Mouse (Mus musculus): Measurements from ENCODE around the gene Tbc1d24. TPM values are rescaled to one million over a fixed set of nuclear protein-coding genes. Genes with fewer than 3 reads are reported as not detected.
A peak's percentile ranks its signal among the peaks of the same experiment; 100 is the strongest.

The Tbc1d24 gene
- polyA plus RNA-seq, 2 experiments from 2014 or later = 0.47 to 0.62 TPM

DNA sequence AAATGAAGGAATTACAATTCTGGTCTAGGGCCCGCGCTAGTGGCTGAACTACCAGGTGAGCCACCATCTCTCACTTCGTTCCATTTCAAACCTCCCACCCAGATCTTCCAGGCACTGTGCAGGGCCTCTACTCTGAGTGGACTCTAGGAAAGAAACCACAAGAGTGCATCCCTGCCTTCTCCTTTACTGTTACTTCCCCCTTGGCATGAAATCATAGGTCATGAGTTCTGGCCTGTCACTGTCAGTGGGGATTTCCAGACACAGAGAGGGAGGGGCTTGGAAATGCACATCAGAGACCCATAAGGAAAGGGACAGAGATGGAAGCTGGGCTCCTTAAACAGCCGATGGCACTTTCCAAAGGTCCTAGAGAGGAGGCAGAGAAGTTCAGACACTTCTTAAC, 33.6 kb downstream of the Tbc1d24 start:
- no peak for ATAC-seq

DNA sequence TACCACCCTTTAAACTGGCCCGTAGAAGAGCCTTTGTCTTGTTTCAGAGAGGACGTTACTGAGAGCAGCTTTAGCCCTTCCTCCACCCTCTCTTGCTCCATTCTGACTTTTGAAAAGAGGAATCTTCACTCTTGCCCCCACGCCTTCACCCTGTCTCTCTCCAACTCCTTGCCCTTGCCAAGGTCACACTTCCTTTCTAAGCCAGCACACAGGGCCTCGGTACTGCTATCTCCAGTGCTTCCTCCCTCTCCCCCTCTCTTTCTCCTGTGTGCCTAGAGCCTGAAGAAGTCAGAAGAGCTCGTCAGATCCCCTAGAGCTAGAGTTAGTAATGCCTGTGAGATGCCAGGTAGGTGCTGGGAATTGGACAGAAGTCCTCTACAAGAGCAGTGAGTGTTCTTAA, 34.6 kb downstream of the Tbc1d24 start:
- no peak for ATAC-seq

DNA sequence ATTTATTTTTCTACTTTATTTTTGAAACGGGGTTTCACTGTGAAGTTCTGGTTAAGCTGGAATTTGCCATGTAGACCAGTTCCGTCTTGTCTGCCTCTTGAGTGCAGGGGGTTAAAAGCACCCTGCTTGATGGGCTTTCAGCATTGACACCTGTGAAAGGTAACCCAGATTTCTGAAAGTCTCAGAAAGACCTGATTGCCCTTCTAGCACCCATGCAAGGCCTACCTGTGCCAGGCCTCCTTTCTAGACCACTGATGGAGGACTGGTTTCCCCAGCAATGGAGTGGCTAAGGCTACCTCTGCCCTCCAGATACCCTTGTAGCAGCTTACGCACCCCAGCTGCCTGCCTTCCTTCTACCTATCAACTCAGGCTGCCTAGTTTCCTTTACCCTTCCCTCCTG, 35.2 kb downstream of the Tbc1d24 start:
- ATAC-seq = no peak

DNA sequence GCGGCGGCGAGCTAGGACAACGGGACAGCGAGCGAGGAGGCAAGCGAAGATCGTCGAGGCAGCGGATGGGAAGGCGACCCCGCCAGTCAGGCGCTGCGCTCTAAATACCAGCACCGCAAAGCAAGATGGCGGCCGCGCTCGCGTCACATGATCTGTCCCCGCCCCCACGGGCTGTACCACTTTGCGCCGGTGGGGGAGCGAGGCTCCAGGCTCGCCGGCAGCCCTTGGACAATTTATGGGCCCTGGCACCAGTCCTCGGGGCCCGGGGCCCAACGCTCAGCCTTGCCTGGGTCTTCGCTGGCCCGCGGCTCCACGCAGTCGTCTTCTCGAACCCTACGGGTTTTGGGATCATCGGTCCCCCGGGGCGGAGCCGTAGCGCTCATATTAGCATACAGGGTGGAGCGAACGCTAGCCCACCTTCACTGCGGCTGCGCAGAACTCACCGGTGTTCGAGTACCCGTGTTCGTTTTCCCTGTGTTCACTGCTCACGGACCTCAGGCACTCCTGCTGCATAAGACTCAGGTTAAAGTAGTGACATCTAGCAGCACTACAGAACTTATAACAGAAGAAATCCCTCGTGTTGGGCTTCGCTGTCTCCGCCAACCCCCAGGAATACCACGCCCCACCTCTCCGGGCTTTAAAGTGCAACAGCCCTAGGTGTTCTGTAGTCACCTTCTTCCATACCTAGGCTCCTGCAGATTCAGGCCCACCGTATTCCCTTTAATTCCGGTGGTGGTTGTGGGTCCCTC, 35.9 kb downstream of the Tbc1d24 start, which contains the start of gene Atp6v0c:
Gene Atp6v0c, minus strand, starts transcription at position 386 of the 749 bp plus-strand sequence.
- ATAC-seq = peak; percentile 88

- peak; percentile 49 for ATAC-seq
These were observed 36.6 kb downstream of the Tbc1d24 start for GRCm38 (mm10) chr17:24168590-24169277.

DNA sequence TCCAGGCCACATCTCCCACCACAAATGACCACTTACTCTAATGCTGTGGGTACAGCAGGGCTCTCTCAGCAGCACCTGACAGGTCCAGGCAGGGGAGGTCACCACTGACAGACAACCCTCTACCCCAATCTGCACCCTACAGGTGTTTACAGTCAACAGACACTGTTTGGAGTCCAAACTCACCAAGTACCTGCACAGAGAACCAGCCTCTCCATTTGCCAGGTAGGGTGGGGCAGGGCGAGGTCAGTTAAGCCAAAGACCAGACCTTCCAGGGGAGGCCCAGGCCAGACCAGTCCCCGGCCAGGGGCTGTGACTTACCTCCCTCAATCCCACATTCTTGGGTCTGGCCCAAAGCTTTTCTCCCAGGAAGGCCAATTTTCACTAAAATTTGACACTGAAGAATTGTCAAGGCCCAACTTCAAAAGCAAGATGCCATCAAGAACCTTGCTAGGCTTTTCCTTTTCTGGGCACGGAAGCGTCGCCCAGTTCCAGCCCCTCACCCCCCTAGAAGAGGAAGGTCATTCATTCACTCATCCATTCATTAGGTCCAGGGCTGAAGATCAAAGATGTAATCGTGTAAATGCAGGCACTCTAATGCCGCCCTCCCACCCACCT, 37.4 kb downstream of the Tbc1d24 start:
- no peak for ATAC-seq

GRCm38 (mm10) chr17:24167120-24167519, 38.2 kb downstream of the Tbc1d24 start:
- ATAC-seq = no peak

- ATAC-seq = no peak
These were observed 40.6 kb downstream of the Tbc1d24 start for GRCm38 (mm10) chr17:24164566-24165259.

- ATAC-seq = peak; percentile 83
These were observed 42.0 kb downstream of the Tbc1d24 start, which contains the start of gene Amdhd2 for GRCm38 (mm10) chr17:24163176-24163962. Amdhd2 (minus strand) TSS chr17:24163766.

GRCm38 (mm10) chr17:24162584-24163175, 42.7 kb downstream of the Tbc1d24 start:
- ATAC-seq = peak; percentile 32

GRCm38 (mm10) chr17:24161466-24161865, 43.9 kb downstream of the Tbc1d24 start:
- no peak for ATAC-seq

DNA sequence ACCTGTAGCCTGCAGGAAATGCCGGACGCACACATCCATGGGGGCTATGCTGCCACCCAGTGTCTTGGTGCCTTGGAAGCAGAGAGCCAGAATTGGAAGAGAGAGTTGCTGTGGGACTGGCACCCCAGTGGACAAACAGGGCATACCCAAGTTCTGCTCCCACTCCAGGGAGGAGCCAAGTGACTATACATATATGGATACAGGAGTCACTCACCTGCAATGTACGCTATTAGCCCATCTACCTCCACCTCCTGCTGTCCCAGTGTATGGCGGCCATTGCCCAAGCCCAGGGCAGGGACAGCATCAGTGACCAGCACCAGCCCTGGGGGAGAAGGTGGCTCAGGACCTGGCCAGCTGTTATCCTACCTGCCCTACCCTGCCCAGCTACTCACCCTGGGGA, 47.8 kb downstream of the Tbc1d24 start:
- no peak for ATAC-seq

DNA sequence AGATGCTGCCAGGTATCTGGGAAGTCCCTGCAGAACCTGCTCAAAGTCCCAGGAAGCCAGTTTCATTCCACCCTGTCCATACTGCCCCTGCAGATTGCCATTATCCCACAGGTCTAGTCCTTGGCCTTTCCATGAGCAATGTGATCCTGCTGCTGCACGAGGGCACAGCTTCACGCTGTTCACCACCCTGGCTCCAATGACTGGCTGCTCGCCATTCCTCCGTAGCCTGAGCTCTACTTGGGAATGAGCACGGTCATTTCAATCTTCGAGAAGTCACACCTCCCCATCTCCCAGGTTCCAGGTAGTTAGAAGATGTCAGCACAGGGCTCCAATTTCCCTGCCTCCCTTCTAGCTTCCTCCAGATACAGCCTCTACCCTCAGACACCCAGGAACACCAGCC, 48.2 kb downstream of the Tbc1d24 start:
- no peak for ATAC-seq

GRCm38 (mm10) chr17:24156394-24156793, 49.0 kb downstream of the Tbc1d24 start:
- no peak for ATAC-seq

- ATAC-seq = no peak
These were observed 49.6 kb downstream of the Tbc1d24 start for GRCm38 (mm10) chr17:24155742-24156141.

DNA sequence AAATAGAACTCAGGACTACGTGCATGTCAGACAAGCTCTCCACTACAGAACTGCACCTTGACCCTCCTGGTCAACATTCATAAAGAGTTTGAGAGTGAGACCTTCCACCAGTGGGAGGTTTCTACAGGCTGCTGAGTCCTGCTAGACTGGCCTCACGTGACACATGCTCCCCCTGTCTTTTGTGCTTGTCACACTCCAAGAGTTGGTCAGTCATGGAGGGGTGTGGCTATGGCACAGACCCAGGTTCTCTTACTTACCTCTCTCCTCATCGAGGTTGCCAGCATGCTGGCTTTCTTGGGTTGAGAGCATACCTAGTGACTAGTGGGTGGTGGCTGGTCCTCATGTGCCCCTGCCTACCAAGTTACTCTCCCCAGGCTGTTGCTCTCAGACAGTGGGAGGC, 50.9 kb downstream of the Tbc1d24 start:
- no peak for ATAC-seq

GRCm38 (mm10) chr17:24151890-24152563, 53.3 kb downstream of the Tbc1d24 start:
- ATAC-seq = peak; percentile 96

- ATAC-seq = no peak
These were observed 54.0 kb downstream of the Tbc1d24 start for GRCm38 (mm10) chr17:24151382-24151781.

- no peak for ATAC-seq
These were observed 54.5 kb downstream of the Tbc1d24 start, which contains the start of gene Pdpk1 for GRCm38 (mm10) chr17:24150824-24151223. Pdpk1 (minus strand) TSS chr17:24150924.

- ATAC-seq = no peak
These were observed 55.9 kb downstream of the Tbc1d24 start for GRCm38 (mm10) chr17:24149421-24149820.

DNA sequence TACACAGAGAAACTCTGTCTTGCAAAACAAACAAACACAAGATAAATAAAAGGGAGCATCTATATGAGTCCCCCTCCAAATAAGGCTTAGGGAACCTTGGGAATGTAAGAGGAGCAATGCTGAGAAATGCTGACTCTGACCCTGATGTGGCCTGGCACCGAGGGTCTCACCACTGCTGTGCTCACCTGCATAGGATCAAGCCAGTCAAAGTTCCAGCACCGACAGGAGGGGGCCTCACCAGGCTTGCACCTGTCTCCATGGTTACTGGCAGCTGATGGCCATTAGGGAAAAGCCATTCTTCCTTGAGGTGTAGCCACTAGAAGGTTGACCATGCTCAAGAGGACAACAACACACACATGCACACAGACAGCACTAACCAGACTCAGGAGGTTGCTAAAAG, 62.5 kb downstream of the Tbc1d24 start:
- ATAC-seq = no peak
